Mouse (Mus musculus) spleen, postnatal 0 days (tissue): Measurements from ENCODE around the gene Casp4. TPM values are rescaled to one million over a fixed set of nuclear protein-coding genes. Genes with fewer than 3 reads are reported as not detected.

Source experiments
- polyA plus RNA-seq: library from polyadenylated mRNA; unstranded; fragments of >200 nt; fragmentation: Nextera tagmentation; extraction: Ambion mirVana; gene quantifications from 2 replicates; pipeline ENCODE4 v1.2.1, GENCODE M21; 2015

The Casp4 gene
- 2.6 and 3.3 TPM in 2 replicates for polyA plus RNA-seq

DNA sequence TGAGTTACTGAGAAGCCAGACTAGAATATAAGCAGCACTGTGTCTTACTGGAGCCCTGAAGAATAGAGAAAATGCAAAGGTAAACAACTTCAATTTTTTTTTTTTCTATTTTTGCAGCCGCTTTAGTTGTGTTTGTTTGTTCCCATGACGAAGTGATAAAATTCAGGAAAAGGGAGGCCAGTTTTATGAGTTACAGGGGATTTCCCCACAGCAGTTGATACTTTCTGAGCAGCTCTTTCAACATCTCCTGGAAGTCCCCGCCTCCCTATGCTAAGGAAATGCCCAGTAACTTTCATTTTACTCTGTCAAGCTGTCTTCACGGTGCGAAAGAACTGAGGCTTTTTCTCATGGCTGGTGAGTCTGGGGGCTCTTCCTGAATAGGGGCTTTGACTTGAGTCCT, at the start of gene Casp4:
Gene Casp4 (plus strand): TSS at position 268 of the 400 bp plus-strand sequence.

DNA sequence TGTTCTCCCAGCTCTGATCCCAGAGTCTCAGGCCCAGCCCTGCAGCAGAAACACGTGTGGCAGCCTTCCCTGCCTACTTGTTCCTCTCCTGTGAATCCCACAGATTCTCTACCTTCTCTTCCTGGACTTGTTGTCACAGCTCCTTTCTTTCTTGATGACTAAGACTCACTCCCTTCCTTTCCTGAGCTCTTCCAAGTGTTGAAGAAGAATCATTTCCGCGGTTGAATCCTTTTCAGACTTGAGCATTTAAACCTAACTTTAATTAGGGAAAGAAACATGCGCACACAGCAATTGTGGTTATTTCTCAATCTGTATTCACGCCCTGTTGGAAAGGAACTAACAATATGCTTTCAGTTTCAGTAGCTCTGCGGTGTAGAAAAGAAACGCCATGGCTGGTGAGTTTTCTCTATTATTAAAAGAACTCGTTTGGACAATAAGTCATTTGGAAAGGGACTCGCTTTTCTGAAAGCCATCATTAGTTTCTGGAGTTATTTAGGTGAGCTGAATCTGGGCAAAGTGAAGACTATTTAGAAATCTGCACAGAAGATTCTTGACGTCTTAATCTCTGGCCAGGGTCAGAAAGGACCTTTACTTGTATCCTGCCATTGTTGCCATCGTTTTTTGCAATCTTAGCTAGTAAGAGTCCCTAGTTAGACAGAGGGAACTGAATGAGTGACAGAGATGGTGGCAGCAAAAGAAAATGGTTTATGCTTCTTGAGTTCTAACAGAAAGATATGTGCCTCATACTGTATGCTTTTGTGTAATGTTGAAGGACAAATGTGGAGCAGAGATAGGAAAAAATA, 10.1 kb upstream of the Casp4 start, which contains the start of gene Casp1:
Gene Casp1 (plus strand): TSS at position 189 of the 803 bp plus-strand sequence.

DNA sequence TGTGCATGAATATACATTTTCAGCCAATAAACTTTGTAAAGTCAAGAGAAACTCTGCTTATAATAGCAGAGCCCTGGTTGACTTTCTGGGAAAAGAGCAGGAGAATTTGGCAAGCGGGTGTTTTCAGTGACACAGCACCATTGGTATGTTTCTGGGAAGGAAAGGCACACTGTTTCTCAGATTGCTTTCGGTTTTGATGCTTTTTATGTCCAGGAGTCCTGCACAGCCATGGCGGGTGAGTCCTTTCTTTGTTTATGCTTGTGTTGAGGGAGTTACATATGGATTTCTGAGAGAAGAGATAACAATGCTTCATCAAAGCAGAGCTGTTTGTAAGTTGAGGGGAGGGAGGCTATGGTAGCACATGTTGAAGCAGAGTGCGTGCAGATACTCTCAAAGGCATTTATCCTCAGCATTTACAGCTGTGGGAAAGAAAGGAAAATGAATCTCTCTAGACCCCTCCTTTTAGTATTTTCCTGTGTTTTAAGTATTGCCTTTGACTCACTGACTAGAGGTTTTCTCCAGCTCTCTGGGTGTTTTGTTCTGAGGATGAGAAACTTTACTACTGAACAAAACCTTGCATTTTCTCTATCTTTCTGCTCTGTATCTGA, 36.8 kb downstream of the Casp4 start, which contains the start of gene Casp12:
Gene Casp12 (plus strand): TSS at position 140 of the 608 bp plus-strand sequence.

Other genes starting within 250 kb of the Casp4 start
- 6.1 and 6.6 TPM in 2 replicates for gene Casp1, start 10.3 kb upstream of the Casp4 start, polyA plus RNA-seq
- gene Casp12, start 36.6 kb downstream of the Casp4 start, polyA plus RNA-seq = 2.2 and 2.7 TPM in 2 replicates